Mouse (Mus musculus): ENCODE data around the gene Klk1b11.
"Not testable (repeated sequence)": the region's sequence is repeated elsewhere in the genome, so short reads cannot be mapped to it uniquely, and the experiment has no call there.

Klk1b11 gene

GRCm38 (mm10) chr7:43995577-43995976 is at the start of gene Klk1b11:
TSS of gene Klk1b11 (plus strand) at chr7:43995877.
- not testable (repeated sequence) for DNase-seq (ENCODE audit: low read depth, low spot score)

GRCm38 (mm10) chr7:43950364-43950763 is 45.3 kb upstream of the Klk1b11 start, which contains the start of gene Klk1b8:
TSS of gene Klk1b8 (plus strand) at chr7:43950664.
- DNase-seq (ENCODE audit: low read depth, low spot score): no peak

- DNase-seq (ENCODE audit: low read depth, low spot score): no peak
Observed at GRCm38 (mm10) chr7:43952703-43953102, 43.0 kb upstream of the Klk1b11 start.

- DNase-seq (ENCODE audit: low read depth, low spot score): no peak
Observed at GRCm38 (mm10) chr7:43966451-43966850, 29.2 kb upstream of the Klk1b11 start, which contains the start of gene Klk1b1. TSS of gene Klk1b1 (plus strand) at chr7:43966751.

GRCm38 (mm10) chr7:43967058-43967457 is 28.6 kb upstream of the Klk1b11 start:
- no peak for DNase-seq (ENCODE audit: low read depth, low spot score)

- DNase-seq (ENCODE audit: low read depth, low spot score): no peak
Observed at GRCm38 (mm10) chr7:43967612-43968011, 28.1 kb upstream of the Klk1b11 start.

- not testable (repeated sequence) for DNase-seq (ENCODE audit: low read depth, low spot score)
Observed at GRCm38 (mm10) chr7:43975761-43976160, 19.9 kb upstream of the Klk1b11 start, which contains the start of gene Klk1b9. TSS of gene Klk1b9 (plus strand) at chr7:43976061.

GRCm38 (mm10) chr7:43985657-43986056 is 10.0 kb upstream of the Klk1b11 start:
- DNase-seq (ENCODE audit: low read depth, low spot score): no peak

GRCm38 (mm10) chr7:43994821-43995220 is 856 bp upstream of the Klk1b11 start:
- not testable (repeated sequence) for DNase-seq (ENCODE audit: low read depth, low spot score)

GRCm38 (mm10) chr7:44004847-44005246 is 9.2 kb downstream of the Klk1b11 start:
- DNase-seq (ENCODE audit: low read depth, low spot score): no peak

- DNase-seq (ENCODE audit: low read depth, low spot score): not testable (repeated sequence)
Observed at GRCm38 (mm10) chr7:44011868-44012267, 16.2 kb downstream of the Klk1b11 start, which contains the start of gene Klk1b26. TSS of gene Klk1b26 (plus strand) at chr7:44012168.

GRCm38 (mm10) chr7:44014666-44015065 is 19.0 kb downstream of the Klk1b11 start:
- not testable (repeated sequence) for DNase-seq (ENCODE audit: low read depth, low spot score)

- no peak for DNase-seq (ENCODE audit: low read depth, low spot score)
Observed at GRCm38 (mm10) chr7:44015071-44015470, 19.4 kb downstream of the Klk1b11 start.

Measured in brain, embryonic 18.5 days (tissue).